Mouse (Mus musculus): ENCODE data around the gene Ccdc3. TPM values are rescaled to one million over a fixed set of nuclear protein-coding genes. Genes with fewer than 3 reads are reported as not detected.
"Not testable (repeated sequence)": the region's sequence is repeated elsewhere in the genome, so short reads cannot be mapped to it uniquely, and the experiment has no call there.

Ccdc3 gene
- polyA plus RNA-seq, 1 experiment from 2014 or later: 3.0 TPM

DNA sequence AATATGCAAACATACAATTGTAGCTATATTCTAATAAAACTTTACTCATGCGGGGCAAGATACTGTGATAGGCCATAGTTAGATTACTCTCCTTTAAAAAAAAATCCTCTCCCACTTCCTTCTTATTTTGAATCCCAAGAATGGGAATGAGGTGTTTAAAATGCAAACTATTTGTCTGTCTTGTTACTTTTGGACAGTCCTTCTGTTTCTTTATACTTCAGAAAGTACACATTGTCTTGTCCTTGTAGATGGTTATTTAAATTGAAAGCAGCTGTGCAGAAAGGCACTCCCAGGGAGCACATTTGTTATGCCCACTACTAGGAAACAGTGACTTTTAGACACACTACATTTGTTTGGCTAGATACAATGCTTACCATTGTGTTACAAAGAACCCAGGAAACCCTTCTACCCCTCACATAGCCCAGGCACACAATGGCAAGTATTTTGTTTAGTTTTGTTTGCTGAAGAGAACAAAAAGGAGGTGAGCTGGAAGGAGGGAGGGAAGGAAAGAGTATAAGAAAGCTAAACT lies 82.3 kb downstream of the Ccdc3 start:
- 95% methylated on average over 1 of the region's 1 CpGs for whole genome bisulfite sequencing

DNA sequence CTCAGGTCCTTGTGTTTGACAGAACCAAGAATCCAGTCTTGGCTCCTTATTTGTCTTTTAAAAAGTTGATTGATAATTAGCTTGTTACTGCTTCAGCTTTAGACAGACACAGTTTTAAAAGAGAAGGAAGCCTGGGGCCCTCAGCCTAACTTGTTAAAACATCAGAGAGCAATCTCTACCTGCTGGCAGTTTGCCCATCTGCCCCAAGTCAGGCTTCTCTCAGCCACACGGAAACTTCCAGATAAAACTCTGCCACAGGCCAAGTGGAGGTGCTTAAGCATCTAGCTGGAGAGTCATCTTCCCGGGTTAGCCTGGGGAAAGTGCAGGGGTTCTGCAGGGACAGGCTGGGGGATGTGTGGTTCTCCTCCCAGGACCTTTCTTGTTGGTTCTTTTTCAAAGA lies 85.0 kb downstream of the Ccdc3 start:
- H3K27me3 ChIP-seq (replicated peaks; ENCODE audit: control insufficient read depth, insufficient read depth, low read length): no peaks in the 10 kb centered on the region
- ATAC-seq: no peak
- 64% methylated on average over 2 of the region's 2 CpGs for WGBS
- no peak overlapping the region for H3K27ac ChIP-seq (ENCODE audit: low read length)
- H3K4me2 ChIP-seq (ENCODE audit: low read length): no peak overlapping the region
- H3K9ac ChIP-seq (replicated peaks; ENCODE audit: low read depth, low read length): no peak overlapping the region
- no peaks in the 10 kb centered on the region for H3K9me3 ChIP-seq (ENCODE audit: control insufficient read depth, low read length)
- no peaks in the 10 kb centered on the region for H3K4me1 ChIP-seq (replicated peaks; ENCODE audit: control insufficient read depth, insufficient read depth, low read length)
- no peak overlapping the region for H3K4me3 ChIP-seq (replicated peaks; ENCODE audit: low read length)
- H3K36me3 ChIP-seq (ENCODE audit: control insufficient read depth, insufficient read depth): no peaks in the 10 kb centered on the region

More for the DNA sequence above, 82.3 kb downstream of the Ccdc3 start:
- Histone ChIP-seq H3K4me1 (replicated peaks; ENCODE audit: control insufficient read depth, insufficient read depth, low read length) (no peaks in the 10 kb centered on the region), H3K9ac (replicated peaks; ENCODE audit: low read depth, low read length) (no peak overlapping the region), H3K4me2 (ENCODE audit: low read length) (no peak overlapping the region), H3K4me3 (replicated peaks; ENCODE audit: low read length) (no peak overlapping the region), H3K36me3 (ENCODE audit: control insufficient read depth, insufficient read depth) (no peaks in the 10 kb centered on the region), H3K27me3 (replicated peaks; ENCODE audit: control insufficient read depth, insufficient read depth, low read length) (no peaks in the 10 kb centered on the region), H3K9me3 (ENCODE audit: control insufficient read depth, low read length) (no peaks in the 10 kb centered on the region), H3K27ac (ENCODE audit: low read length) (no peak overlapping the region)
- no peak for ATAC-seq

DNA sequence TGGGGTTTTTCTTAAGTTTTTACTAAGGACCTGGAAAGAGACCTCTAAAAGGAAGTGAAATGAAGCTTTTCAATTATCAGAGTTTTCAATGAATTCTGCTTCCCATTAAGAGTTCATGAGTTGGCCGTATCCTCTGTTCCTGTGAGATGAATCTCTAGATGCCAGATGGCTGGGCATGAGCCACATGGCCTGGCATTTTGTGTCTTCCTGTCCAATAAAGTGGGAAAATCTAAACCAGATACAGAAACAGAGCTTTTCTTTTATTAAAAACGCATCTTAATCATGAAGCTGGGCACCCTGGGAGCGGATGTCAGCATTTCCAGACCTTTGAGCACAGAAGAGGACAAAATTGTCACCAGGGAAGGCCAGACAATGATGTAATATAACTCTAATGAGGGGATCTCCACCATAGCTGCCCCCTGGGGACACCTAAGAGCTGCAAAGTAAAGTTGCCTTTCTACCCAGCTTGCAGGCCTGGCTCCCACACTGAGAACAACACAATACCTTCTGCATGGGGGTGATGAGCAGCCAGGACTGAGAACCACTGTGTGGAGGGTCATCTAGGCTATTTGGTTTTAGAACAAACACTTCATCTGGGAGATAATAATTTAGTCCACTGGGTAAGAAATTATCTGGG lies 99.4 kb downstream of the Ccdc3 start:
- ATAC-seq: no peak
- Histone ChIP-seq H3K9ac (replicated peaks; ENCODE audit: low read depth, low read length) (no peak overlapping the region), H3K4me3 (replicated peaks; ENCODE audit: low read length) (no peak overlapping the region), H3K4me1 (replicated peaks; ENCODE audit: control insufficient read depth, insufficient read depth, low read length) (peaks cover 4% of the 10 kb centered on the region; the same call in 1 of the 2 replicates), H3K9me3 (ENCODE audit: control insufficient read depth, low read length) (no peaks in the 10 kb centered on the region), H3K36me3 (ENCODE audit: control insufficient read depth, insufficient read depth) (no peaks in the 10 kb centered on the region), H3K4me2 (ENCODE audit: low read length) (no peak overlapping the region), H3K27ac (ENCODE audit: low read length) (no peak overlapping the region), H3K27me3 (replicated peaks; ENCODE audit: control insufficient read depth, insufficient read depth, low read length) (no peaks in the 10 kb centered on the region)
- WGBS: 50% methylated on average over 3 of the region's 3 CpGs

- peaks cover 5% of the 10 kb centered on the region; the same call in 1 of the 2 replicates for H3K4me1 ChIP-seq (replicated peaks; ENCODE audit: control insufficient read depth, insufficient read depth, low read length)
- H3K27me3 ChIP-seq (replicated peaks; ENCODE audit: control insufficient read depth, insufficient read depth, low read length): no peaks in the 10 kb centered on the region
- 69% methylated on average over 5 of the region's 5 CpGs for WGBS
- H3K36me3 ChIP-seq (ENCODE audit: control insufficient read depth, insufficient read depth): no peaks in the 10 kb centered on the region
- H3K4me2 ChIP-seq (ENCODE audit: low read length): no peak overlapping the region
- no peak for ATAC-seq
- H3K9ac ChIP-seq (replicated peaks; ENCODE audit: low read depth, low read length): no peak overlapping the region
- no peak overlapping the region for H3K27ac ChIP-seq (ENCODE audit: low read length)
- H3K9me3 ChIP-seq (ENCODE audit: control insufficient read depth, low read length): no peaks in the 10 kb centered on the region
- H3K4me3 ChIP-seq (replicated peaks; ENCODE audit: low read length): no peak overlapping the region
Measured at GRCm38 (mm10) chr2:5237870-5238269, 100.3 kb downstream of the Ccdc3 start.

- H3K36me3 ChIP-seq (ENCODE audit: control insufficient read depth, insufficient read depth): no peaks in the 10 kb centered on the region
- H3K27ac ChIP-seq (ENCODE audit: low read length): no peak overlapping the region
- no peak for ATAC-seq
- peaks cover 5% of the 10 kb centered on the region; the same call in 1 of the 2 replicates for H3K4me1 ChIP-seq (replicated peaks; ENCODE audit: control insufficient read depth, insufficient read depth, low read length)
- no peaks in the 10 kb centered on the region for H3K9me3 ChIP-seq (ENCODE audit: control insufficient read depth, low read length)
- H3K27me3 ChIP-seq (replicated peaks; ENCODE audit: control insufficient read depth, insufficient read depth, low read length): no peaks in the 10 kb centered on the region
- 82% methylated on average over 4 of the region's 4 CpGs for WGBS
- no peak overlapping the region for H3K4me3 ChIP-seq (replicated peaks; ENCODE audit: low read length)
- no peak overlapping the region for H3K4me2 ChIP-seq (ENCODE audit: low read length)
- H3K9ac ChIP-seq (replicated peaks; ENCODE audit: low read depth, low read length): no peak overlapping the region
Measured at GRCm38 (mm10) chr2:5239492-5239891, 101.9 kb downstream of the Ccdc3 start.

DNA sequence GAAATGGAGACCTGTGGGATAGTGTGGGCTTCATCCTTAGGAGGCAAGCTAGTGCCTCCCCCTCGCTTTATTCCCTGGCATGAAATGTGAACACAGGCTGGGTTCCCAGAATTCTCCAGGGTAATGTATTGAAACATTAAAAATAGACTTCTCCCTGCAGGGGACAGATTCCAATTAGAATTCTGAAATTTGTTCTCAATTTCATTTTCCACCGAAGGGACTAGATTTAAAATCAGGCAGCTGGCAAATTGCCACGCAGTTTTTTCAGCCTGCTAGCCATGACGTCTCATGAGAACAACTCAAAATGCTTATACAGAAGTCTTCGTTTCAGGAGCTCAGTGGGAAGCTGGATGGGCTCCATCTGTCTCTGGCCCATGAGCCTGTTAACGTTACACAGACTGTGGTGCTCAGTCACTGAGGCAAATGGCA lies 103.9 kb downstream of the Ccdc3 start:
- Histone ChIP-seq H3K4me3 (replicated peaks; ENCODE audit: low read length) (no peak overlapping the region), H3K4me2 (ENCODE audit: low read length) (no peak overlapping the region), H3K9me3 (ENCODE audit: control insufficient read depth, low read length) (no peaks in the 10 kb centered on the region), H3K27me3 (replicated peaks; ENCODE audit: control insufficient read depth, insufficient read depth, low read length) (no peaks in the 10 kb centered on the region), H3K27ac (ENCODE audit: low read length) (peak overlapping the region; percentile 35; the same call in 1 of the 2 replicates), H3K36me3 (ENCODE audit: control insufficient read depth, insufficient read depth) (no peaks in the 10 kb centered on the region), H3K4me1 (replicated peaks; ENCODE audit: control insufficient read depth, insufficient read depth, low read length) (peaks cover 5% of the 10 kb centered on the region; the same call in 1 of the 2 replicates), H3K9ac (replicated peaks; ENCODE audit: low read depth, low read length) (no peak overlapping the region)
- peak; percentile 80 for ATAC-seq
- WGBS: 27% methylated on average over 6 of the region's 6 CpGs

DNA sequence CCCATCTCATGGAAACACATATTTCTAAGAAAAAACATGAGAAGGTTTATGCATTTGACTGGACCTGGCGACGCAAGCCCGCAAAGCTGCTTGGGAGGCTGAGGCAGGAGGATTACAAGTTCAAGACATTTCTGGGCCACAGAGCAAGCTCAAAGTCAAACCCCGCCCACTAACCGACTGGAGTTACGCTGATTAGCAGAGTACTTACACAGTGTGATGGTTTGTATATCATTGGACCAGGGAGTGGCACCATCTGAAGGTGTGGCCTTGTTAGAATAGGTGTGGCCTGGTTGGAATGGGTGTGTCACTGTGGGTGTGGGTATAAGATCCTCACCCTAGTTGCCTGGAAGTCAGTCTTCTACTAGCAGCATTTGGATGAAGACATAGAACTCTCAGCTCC lies 111.6 kb downstream of the Ccdc3 start:
- not testable (repeated sequence) for H3K4me2 ChIP-seq (ENCODE audit: low read length); H3K9me3 ChIP-seq (ENCODE audit: control insufficient read depth, low read length); H3K36me3 ChIP-seq (ENCODE audit: control insufficient read depth, insufficient read depth); ATAC-seq; H3K4me1 ChIP-seq (replicated peaks; ENCODE audit: control insufficient read depth, insufficient read depth, low read length); H3K27ac ChIP-seq (ENCODE audit: low read length); H3K4me3 ChIP-seq (replicated peaks; ENCODE audit: low read length); H3K9ac ChIP-seq (replicated peaks; ENCODE audit: low read depth, low read length); H3K27me3 ChIP-seq (replicated peaks; ENCODE audit: control insufficient read depth, insufficient read depth, low read length)
- WGBS: 95% methylated on average over 6 of the region's 6 CpGs

- H3K4me1 ChIP-seq (replicated peaks; ENCODE audit: control insufficient read depth, insufficient read depth, low read length): no peaks in the 10 kb centered on the region
- H3K4me3 ChIP-seq (replicated peaks; ENCODE audit: low read length): no peak overlapping the region
- H3K4me2 ChIP-seq (ENCODE audit: low read length): no peak overlapping the region
- no peaks in the 10 kb centered on the region for H3K36me3 ChIP-seq (ENCODE audit: control insufficient read depth, insufficient read depth)
- peak; percentile 87 for ATAC-seq
- H3K27ac ChIP-seq (ENCODE audit: low read length): no peak overlapping the region
- H3K9me3 ChIP-seq (ENCODE audit: control insufficient read depth, low read length): no peaks in the 10 kb centered on the region
- 48% methylated on average over 12 of the region's 12 CpGs for WGBS
- H3K27me3 ChIP-seq (replicated peaks; ENCODE audit: control insufficient read depth, insufficient read depth, low read length): no peaks in the 10 kb centered on the region
- H3K9ac ChIP-seq (replicated peaks; ENCODE audit: low read depth, low read length): no peak overlapping the region
Measured at GRCm38 (mm10) chr2:5249969-5250368, 112.4 kb downstream of the Ccdc3 start.

DNA sequence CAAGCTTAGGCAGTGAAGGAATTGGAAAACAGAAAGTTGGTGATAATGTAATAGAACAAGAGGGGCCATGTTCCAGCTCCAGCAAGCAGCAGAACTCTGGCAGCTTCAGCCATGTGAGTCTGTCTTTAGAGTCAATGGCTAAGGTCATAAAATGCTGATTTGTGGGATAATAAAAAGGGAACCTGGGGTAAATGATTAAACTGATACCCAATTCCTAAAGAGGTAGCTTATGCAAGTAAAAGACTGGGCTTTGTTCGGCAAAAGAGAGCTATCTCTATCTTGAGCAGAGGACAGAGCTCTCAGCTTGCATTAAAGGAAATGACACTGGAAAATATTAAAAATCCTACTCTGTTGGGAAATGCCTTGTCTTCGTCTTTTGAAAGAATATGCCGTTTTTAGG lies 120.7 kb downstream of the Ccdc3 start:
- Histone ChIP-seq H3K9me3 (ENCODE audit: control insufficient read depth, low read length) (peaks cover 5% of the 10 kb centered on the region; the same call in 1 of the 2 replicates), H3K4me3 (replicated peaks; ENCODE audit: low read length) (no peak overlapping the region), H3K4me2 (ENCODE audit: low read length) (no peak overlapping the region), H3K9ac (replicated peaks; ENCODE audit: low read depth, low read length) (no peak overlapping the region), H3K36me3 (ENCODE audit: control insufficient read depth, insufficient read depth) (no peaks in the 10 kb centered on the region), H3K27me3 (replicated peaks; ENCODE audit: control insufficient read depth, insufficient read depth, low read length) (no peaks in the 10 kb centered on the region), H3K27ac (ENCODE audit: low read length) (no peak overlapping the region), H3K4me1 (replicated peaks; ENCODE audit: control insufficient read depth, insufficient read depth, low read length) (peaks cover 5% of the 10 kb centered on the region; the same call in 1 of the 2 replicates)
- 94% methylated on average over 3 of the region's 3 CpGs for WGBS
- no peak for ATAC-seq

Data from forebrain, embryonic 16.5 days (tissue).